Mouse (Mus musculus) hindbrain, embryonic 15.5 days (tissue): ENCODE data around the gene Gm49325. TPM values are rescaled to one million over a fixed set of nuclear protein-coding genes. Genes with fewer than 3 reads are reported as not detected.

Experiments
- ATAC-seq: fragments of 200-750 bp; cut with Nextera tagmentation; 2 replicates; pipeline ENCODE4 v1.8.0; 2017; ENCODE audit warnings: low read depth, moderate number of reproducible peaks, moderate TSS enrichment; ENCODE audit not compliant: low FRiP score
- H3K27ac ChIP-seq: fragments of 300-500 bp; sonication (generic); replicated peaks from 2 replicates; pipeline ENCODE4 v1.5.1; 2015; ENCODE audit warnings: mild to moderate bottlenecking, inconsistent platforms
- H3K27me3 ChIP-seq: fragments of 300-500 bp; sonication (generic); 2 replicates; pipeline ENCODE4 v1.6.1; 2015; ENCODE audit warnings: control low read depth, inconsistent platforms
- H3K36me3 ChIP-seq: fragments of 300-500 bp; sonication (generic); 2 replicates; pipeline ENCODE4 v1.6.1; 2015; ENCODE audit warnings: control low read depth, inconsistent platforms
- H3K4me1 ChIP-seq: fragments of 300-500 bp; sonication (generic); replicated peaks from 2 replicates; pipeline ENCODE4 v1.6.1; 2015; ENCODE audit warnings: control low read depth, inconsistent platforms
- H3K4me2 ChIP-seq: fragments of 300-500 bp; sonication (generic); 2 replicates; pipeline ENCODE4 v1.6.1; 2015; ENCODE audit warnings: moderate library complexity, mild to moderate bottlenecking, inconsistent platforms
- H3K4me3 ChIP-seq: fragments of 300-500 bp; sonication (generic); 2 replicates; pipeline ENCODE4 v1.5.1; 2015; ENCODE audit warnings: mild to moderate bottlenecking, inconsistent platforms
- H3K9ac ChIP-seq: fragments of 300-500 bp; sonication (generic); 2 replicates; pipeline ENCODE4 v1.6.1; 2015; ENCODE audit warnings: inconsistent platforms
- H3K9me3 ChIP-seq: fragments of 300-500 bp; sonication (generic); 2 replicates; pipeline ENCODE4 v1.6.1; 2016; ENCODE audit warnings: control low read depth, inconsistent platforms
- WGBS: fragments of 180-500 bp; shearing (Covaris S2); methylation state at CpG from one replicate; pipeline ENCODE4 v1.1.7; 2015; 5-methylcytosine and 5-hydroxymethylcytosine counted together
- polyA plus RNA-seq: library from polyadenylated mRNA; unstranded; fragments of >200 nt; fragmentation: Nextera tagmentation; extraction: Ambion mirVana; gene quantifications from 2 replicates; pipeline ENCODE4 v1.2.1, GENCODE M21; 2015

The Gm49325 gene
- polyA plus RNA-seq, 1 experiment from 2014 or later = 2.9 TPM

GRCm38 (mm10) chr10:77591546-77591945, 14.5 kb upstream of the Gm49325 start:
- Histone ChIP-seq H3K27me3 (no peaks in the 10 kb centered on the region), H3K4me2 (no peak overlapping the region), H3K9ac (no peak overlapping the region), H3K27ac (no peak overlapping the region), H3K9me3 (no peaks in the 10 kb centered on the region), H3K36me3 (peaks cover 50% of the 10 kb centered on the region), H3K4me3 (no peak overlapping the region), H3K4me1 (peaks cover 12% of the 10 kb centered on the region; the same call in 1 of the 2 replicates)
- ATAC-seq = no peak
- WGBS = 82% methylated on average over 6 of the region's 6 CpGs

- WGBS = 100% methylated on average over 2 of the region's 2 CpGs
- Histone ChIP-seq H3K9ac (no peak overlapping the region), H3K36me3 (peaks cover 63% of the 10 kb centered on the region), H3K27me3 (no peaks in the 10 kb centered on the region), H3K4me1 (0 out of 2 replicates have a peak, but pooled peaks cover under 1% of the 10 kb centered on the region), H3K4me2 (no peak overlapping the region), H3K9me3 (no peaks in the 10 kb centered on the region), H3K27ac (no peak overlapping the region), H3K4me3 (no peak overlapping the region)
- ATAC-seq = no peak
Observed at GRCm38 (mm10) chr10:77596060-77596459, 9.9 kb upstream of the Gm49325 start.

GRCm38 (mm10) chr10:77603021-77603420, 3.0 kb upstream of the Gm49325 start:
- peaks cover 13% of the 10 kb centered on the region for H3K36me3 ChIP-seq
- H3K27ac ChIP-seq = no peak overlapping the region
- no peak overlapping the region for H3K9ac ChIP-seq
- no peak overlapping the region for H3K4me2 ChIP-seq
- no peak for ATAC-seq
- no peaks in the 10 kb centered on the region for H3K27me3 ChIP-seq
- no peaks in the 10 kb centered on the region for H3K9me3 ChIP-seq
- H3K4me3 ChIP-seq = no peak overlapping the region
- WGBS = 51% methylated on average over 4 of the region's 4 CpGs
- H3K4me1 ChIP-seq = peaks cover 14% of the 10 kb centered on the region

GRCm38 (mm10) chr10:77604111-77604510, 1.9 kb upstream of the Gm49325 start:
- Histone ChIP-seq H3K27ac (no peak overlapping the region), H3K27me3 (no peaks in the 10 kb centered on the region), H3K4me2 (no peak overlapping the region), H3K36me3 (peaks cover 3% of the 10 kb centered on the region; the same call in 1 of the 2 replicates), H3K4me1 (peaks cover 20% of the 10 kb centered on the region), H3K9me3 (no peaks in the 10 kb centered on the region), H3K9ac (no peak overlapping the region), H3K4me3 (no peak overlapping the region)
- 92% methylated on average over 6 of the region's 6 CpGs for WGBS
- ATAC-seq = no peak

GRCm38 (mm10) chr10:77604958-77605357, 1.0 kb upstream of the Gm49325 start:
- peaks cover 3% of the 10 kb centered on the region for H3K36me3 ChIP-seq
- H3K4me3 ChIP-seq = no peak overlapping the region
- ATAC-seq = no peak
- no peaks in the 10 kb centered on the region for H3K9me3 ChIP-seq
- no peak overlapping the region for H3K4me2 ChIP-seq
- 83% methylated on average over 5 of the region's 5 CpGs for WGBS
- no peaks in the 10 kb centered on the region for H3K27me3 ChIP-seq
- peak overlapping the region; percentile 96; the same call in 1 of the 2 replicates for H3K27ac ChIP-seq
- H3K4me1 ChIP-seq = peaks cover 24% of the 10 kb centered on the region
- no peak overlapping the region for H3K9ac ChIP-seq

GRCm38 (mm10) chr10:77605368-77605767, 629 bp upstream of the Gm49325 start:
- WGBS = 21% methylated on average over 1 of the region's 1 CpGs
- Histone ChIP-seq H3K27ac (peak overlapping the region; percentile 96), H3K4me1 (peaks cover 28% of the 10 kb centered on the region), H3K4me2 (peak overlapping the region; percentile 94), H3K27me3 (no peaks in the 10 kb centered on the region), H3K36me3 (peaks cover 7% of the 10 kb centered on the region), H3K9me3 (no peaks in the 10 kb centered on the region), H3K4me3 (peak overlapping the region; percentile 86), H3K9ac (no peak overlapping the region)
- no peak for ATAC-seq

- peak overlapping the region; percentile 96 for H3K27ac ChIP-seq
- H3K4me3 ChIP-seq = peak overlapping the region; percentile 86
- H3K27me3 ChIP-seq = no peaks in the 10 kb centered on the region
- peaks cover 30% of the 10 kb centered on the region for H3K4me1 ChIP-seq
- ATAC-seq = peak; percentile 39
- no peaks in the 10 kb centered on the region for H3K9me3 ChIP-seq
- WGBS = 43% methylated on average over 7 of the region's 7 CpGs
- H3K9ac ChIP-seq = peak overlapping the region; percentile 75
- H3K36me3 ChIP-seq = peaks cover 18% of the 10 kb centered on the region
- peak overlapping the region; percentile 94 for H3K4me2 ChIP-seq
Observed at GRCm38 (mm10) chr10:77606855-77607254, 858 bp downstream of the Gm49325 start.

- peak overlapping the region; percentile 94 for H3K4me2 ChIP-seq
- 66% methylated on average over 5 of the region's 5 CpGs for WGBS
- H3K4me3 ChIP-seq = peak overlapping the region; percentile 86
- H3K27ac ChIP-seq = no peak overlapping the region
- no peak for ATAC-seq
- H3K9me3 ChIP-seq = no peaks in the 10 kb centered on the region
- peaks cover 21% of the 10 kb centered on the region for H3K36me3 ChIP-seq
- no peak overlapping the region for H3K9ac ChIP-seq
- peaks cover 30% of the 10 kb centered on the region for H3K4me1 ChIP-seq
- no peaks in the 10 kb centered on the region for H3K27me3 ChIP-seq
Observed at GRCm38 (mm10) chr10:77607441-77607840, 1.4 kb downstream of the Gm49325 start.

- H3K36me3 ChIP-seq = peaks cover 30% of the 10 kb centered on the region
- WGBS = 90% methylated on average over 8 of the region's 8 CpGs
- H3K27ac ChIP-seq = no peak overlapping the region
- no peak overlapping the region for H3K4me3 ChIP-seq
- no peaks in the 10 kb centered on the region for H3K27me3 ChIP-seq
- peaks cover 30% of the 10 kb centered on the region for H3K4me1 ChIP-seq
- H3K4me2 ChIP-seq = no peak overlapping the region
- ATAC-seq = no peak
- no peaks in the 10 kb centered on the region for H3K9me3 ChIP-seq
- no peak overlapping the region for H3K9ac ChIP-seq
Observed at GRCm38 (mm10) chr10:77608589-77608988, 2.6 kb downstream of the Gm49325 start.

GRCm38 (mm10) chr10:77610221-77610961, 4.4 kb downstream of the Gm49325 start:
- peaks cover 45% of the 10 kb centered on the region for H3K36me3 ChIP-seq

GRCm38 (mm10) chr10:77613409-77613808, 7.4 kb downstream of the Gm49325 start:
- ATAC-seq = no peak

More at GRCm38 (mm10) chr10:77610221-77610961, 4.4 kb downstream of the Gm49325 start:
- H3K4me2 ChIP-seq = no peak overlapping the region
- H3K9ac ChIP-seq = no peak overlapping the region
- H3K27ac ChIP-seq = no peak overlapping the region
- 91% methylated on average over 8 of the region's 8 CpGs for WGBS
- no peaks in the 10 kb centered on the region for H3K27me3 ChIP-seq
- ATAC-seq = no peak
- H3K9me3 ChIP-seq = no peaks in the 10 kb centered on the region
- H3K4me3 ChIP-seq = no peak overlapping the region
- peaks cover 30% of the 10 kb centered on the region for H3K4me1 ChIP-seq

GRCm38 (mm10) chr10:77615647-77616046, 9.7 kb downstream of the Gm49325 start:
- no peak overlapping the region for H3K4me3 ChIP-seq
- H3K27me3 ChIP-seq = no peaks in the 10 kb centered on the region
- no peak for ATAC-seq
- H3K36me3 ChIP-seq = peaks cover 65% of the 10 kb centered on the region
- H3K4me1 ChIP-seq = no peaks in the 10 kb centered on the region
- H3K9me3 ChIP-seq = no peaks in the 10 kb centered on the region
- H3K27ac ChIP-seq = no peak overlapping the region
- no peak overlapping the region for H3K4me2 ChIP-seq
- no peak overlapping the region for H3K9ac ChIP-seq
- WGBS = 98% methylated on average over 8 of the region's 8 CpGs

More at GRCm38 (mm10) chr10:77613409-77613808, 7.4 kb downstream of the Gm49325 start:
- no peaks in the 10 kb centered on the region for H3K27me3 ChIP-seq
- no peaks in the 10 kb centered on the region for H3K9me3 ChIP-seq
- no peak overlapping the region for H3K27ac ChIP-seq
- WGBS = 86% methylated on average over 3 of the region's 3 CpGs
- peaks cover 71% of the 10 kb centered on the region for H3K36me3 ChIP-seq
- no peak overlapping the region for H3K9ac ChIP-seq
- H3K4me2 ChIP-seq = no peak overlapping the region
- H3K4me1 ChIP-seq = peaks cover 13% of the 10 kb centered on the region
- no peak overlapping the region for H3K4me3 ChIP-seq
